Mouse (Mus musculus) kidney, embryonic 16.5 days (tissue): ENCODE data around the gene Zfp598. TPM values are rescaled to one million over a fixed set of nuclear protein-coding genes. Genes with fewer than 3 reads are reported as not detected.

Experiments used
- ATAC-seq: fragments of 200-750 bp; cut with Nextera tagmentation; 2 replicates; pipeline ENCODE4 v1.8.0; 2017; ENCODE audit warnings: moderate TSS enrichment; ENCODE audit not compliant: low FRiP score, low TSS enrichment
- H3K27ac ChIP-seq: fragments of 300-500 bp; sonication (generic); 2 replicates; pipeline ENCODE4 v1.5.1; 2014; ENCODE audit warnings: low read length
- H3K27me3 ChIP-seq: fragments of 300-500 bp; sonication (generic); 2 replicates; pipeline ENCODE4 v1.6.1; 2014; ENCODE audit warnings: low read length, control low read depth, mixed read lengths; ENCODE audit not compliant: insufficient read depth
- H3K36me3 ChIP-seq: fragments of 300-500 bp; sonication (generic); 2 replicates; pipeline ENCODE4 v1.6.1; 2014; ENCODE audit warnings: low read length, control low read depth, mixed read lengths; ENCODE audit not compliant: insufficient read depth
- H3K4me1 ChIP-seq: fragments of 300-500 bp; sonication (generic); 2 replicates; pipeline ENCODE4 v1.6.1; 2014; ENCODE audit warnings: low read length, control low read depth, mixed read lengths; ENCODE audit not compliant: insufficient read depth
- H3K4me2 ChIP-seq: fragments of 300-500 bp; sonication (generic); replicated peaks from 2 replicates; pipeline ENCODE4 v1.6.1; 2014; ENCODE audit warnings: low read depth, low read length
- H3K4me3 ChIP-seq: fragments of 300-500 bp; sonication (generic); 2 replicates; pipeline ENCODE4 v1.5.1; 2014; ENCODE audit warnings: mild to moderate bottlenecking, low read length
- H3K9ac ChIP-seq: fragments of 300-500 bp; sonication (generic); replicated peaks from 2 replicates; pipeline ENCODE4 v1.6.1; 2014; ENCODE audit warnings: low read length
- H3K9me3 ChIP-seq: fragments of 300-500 bp; sonication (generic); 2 replicates; pipeline ENCODE4 v1.6.1; 2016; ENCODE audit warnings: low read length, control low read depth
- WGBS: fragments of 180-500 bp; shearing (Covaris S2); extraction: QIAGEN DNeasy Blood & Tissue Kit; methylation state at CpG from one replicate; pipeline ENCODE4 v1.1.7; 2014; 5-methylcytosine and 5-hydroxymethylcytosine counted together
- polyA plus RNA-seq: library from polyadenylated mRNA; unstranded; fragments of >200 nt; fragmentation: Nextera tagmentation; extraction: Ambion mirVana; gene quantifications from 2 replicates; pipeline ENCODE4 v1.2.1, GENCODE M21; 2015

Zfp598 gene
- polyA plus RNA-seq, 1 experiment from 2014 or later, result 22.7 TPM

DNA sequence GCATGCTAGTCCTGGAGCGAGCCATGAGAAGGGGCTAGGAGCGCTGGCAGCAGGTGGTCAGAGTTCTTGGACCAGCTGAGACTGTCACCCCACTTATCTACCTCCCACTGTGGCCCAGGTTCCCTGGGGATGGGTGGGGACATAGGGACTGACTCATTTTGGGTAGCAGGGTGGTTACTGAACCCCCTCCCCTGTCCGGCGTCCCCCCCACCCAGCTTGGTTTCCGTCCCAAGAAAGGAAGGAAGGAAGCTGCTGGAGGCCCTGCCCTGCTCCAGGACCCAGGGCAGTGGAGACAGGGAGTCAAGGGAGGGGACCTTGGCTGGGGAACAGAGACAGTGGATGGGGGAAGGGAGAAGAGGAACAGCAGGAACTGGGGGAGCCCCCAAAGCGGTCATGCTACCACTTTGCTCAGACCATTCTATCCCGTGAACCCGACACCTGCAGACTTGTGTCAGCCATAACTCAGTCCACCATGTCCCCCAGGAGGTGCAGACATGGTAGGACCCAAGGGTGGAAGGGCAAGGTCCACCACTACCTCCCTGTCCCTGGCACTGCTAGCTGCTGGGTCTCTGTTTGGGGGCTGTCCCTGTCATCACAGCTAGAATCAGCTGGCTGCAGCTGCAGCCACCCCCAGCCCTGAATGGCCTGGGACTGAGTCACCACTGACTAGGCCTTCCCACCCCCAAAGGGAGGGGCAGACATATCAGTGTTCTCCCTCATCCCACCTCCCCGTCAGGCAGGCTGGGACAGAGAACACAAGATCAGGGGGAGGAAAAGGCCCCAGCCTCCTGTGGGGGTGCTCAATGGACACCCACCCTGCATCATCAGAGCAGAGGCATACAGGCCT, 24.4 kb upstream of the Zfp598 start:
- Histone ChIP-seq H3K36me3 (peaks cover 12% of the 10 kb centered on the region), H3K9me3 (no peaks in the 10 kb centered on the region), H3K4me1 (peaks cover 39% of the 10 kb centered on the region), H3K27ac (peak overlapping the region; percentile 86), H3K4me2 (peak overlapping the region; percentile 44), H3K9ac (peak overlapping the region; percentile 61), H3K27me3 (no peaks in the 10 kb centered on the region), H3K4me3 (peak overlapping the region; percentile 23)
- peak; percentile 28; the same call in 1 of the 2 replicates for ATAC-seq
- WGBS, result 68% methylated on average over 9 of the region's 9 CpGs

DNA sequence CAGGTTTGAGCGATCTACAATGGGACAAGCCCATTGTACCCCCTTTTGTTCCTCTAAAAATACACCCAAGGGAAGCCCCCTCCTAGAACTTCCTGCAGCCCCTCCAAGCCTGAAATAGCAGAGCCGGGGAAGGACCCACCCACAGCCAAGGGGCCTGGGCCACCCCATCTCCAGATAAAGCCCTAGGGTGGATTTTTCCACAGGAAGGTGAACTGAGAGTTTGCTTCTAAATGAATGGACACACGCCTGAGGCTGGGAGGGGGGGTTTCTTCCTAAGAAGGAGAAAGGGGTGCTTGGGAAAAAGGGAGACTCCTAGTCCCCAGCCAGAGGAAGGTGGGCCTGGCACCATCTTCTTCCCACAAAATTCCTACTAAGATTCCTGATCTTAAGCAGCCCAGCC, 23.6 kb upstream of the Zfp598 start:
- H3K27me3 ChIP-seq, result no peaks in the 10 kb centered on the region
- H3K4me2 ChIP-seq, result peak overlapping the region; percentile 44
- peaks cover 3% of the 10 kb centered on the region for H3K36me3 ChIP-seq
- no peak overlapping the region for H3K4me3 ChIP-seq
- H3K27ac ChIP-seq, result peak overlapping the region; percentile 86
- peaks cover 45% of the 10 kb centered on the region for H3K4me1 ChIP-seq
- peak overlapping the region; percentile 61; the same call in 1 of the 2 replicates for H3K9ac ChIP-seq
- WGBS, result 79% methylated on average over 3 of the region's 3 CpGs
- no peak; the same call in 1 of the 2 replicates for ATAC-seq
- H3K9me3 ChIP-seq, result no peaks in the 10 kb centered on the region

DNA sequence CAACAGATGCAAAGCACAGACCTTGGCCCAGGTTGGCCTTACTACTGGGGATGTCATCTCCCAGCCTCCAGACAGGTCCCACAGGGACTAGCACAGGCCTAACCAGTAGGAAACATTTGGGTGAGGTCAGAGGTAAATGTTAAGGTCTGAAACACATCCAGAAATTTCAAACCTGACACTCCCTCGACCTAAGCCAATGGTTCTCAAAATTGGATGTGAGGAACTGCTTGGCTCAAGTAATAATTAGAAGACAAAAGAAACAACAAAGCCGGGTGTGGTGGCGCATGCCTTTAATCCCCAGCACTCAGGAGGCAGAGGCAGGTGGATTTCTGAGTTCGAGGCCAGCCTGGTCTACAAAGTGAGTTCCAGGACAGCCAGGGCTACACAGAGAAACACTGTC, 23.1 kb upstream of the Zfp598 start:
- Histone ChIP-seq H3K9ac (no peak overlapping the region), H3K9me3 (no peaks in the 10 kb centered on the region), H3K36me3 (peaks cover 3% of the 10 kb centered on the region), H3K4me3 (no peak overlapping the region), H3K4me2 (no peak overlapping the region; the same call in 1 of the 2 replicates), H3K4me1 (peaks cover 45% of the 10 kb centered on the region), H3K27ac (peak overlapping the region; percentile 86), H3K27me3 (no peaks in the 10 kb centered on the region)
- WGBS, result 86% methylated on average over 4 of the region's 4 CpGs
- ATAC-seq, result no peak

DNA sequence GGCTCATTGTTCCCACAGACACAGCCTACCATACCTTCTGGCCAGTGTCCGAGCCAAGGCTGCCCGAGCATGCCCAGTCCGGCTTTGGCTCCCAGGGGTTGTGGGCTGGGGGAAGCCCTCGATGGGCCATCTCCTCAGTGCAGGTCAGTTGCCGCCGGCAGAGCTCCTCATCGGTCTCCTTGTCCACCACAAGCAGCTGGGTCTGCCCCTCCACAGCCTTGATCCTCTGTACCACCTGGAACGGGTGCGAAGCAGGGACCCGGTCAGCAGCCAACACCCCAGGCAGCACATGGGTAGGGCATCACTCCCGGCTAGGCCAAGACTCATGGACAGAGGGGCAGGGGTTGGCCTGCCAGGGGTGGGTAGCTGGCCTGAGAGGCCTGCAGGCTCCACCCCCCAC, 22.0 kb upstream of the Zfp598 start:
- peak overlapping the region; percentile 54 for H3K27ac ChIP-seq
- peak overlapping the region; percentile 23 for H3K4me3 ChIP-seq
- H3K4me2 ChIP-seq, result peak overlapping the region; percentile 97
- WGBS, result 79% methylated on average over 11 of the region's 11 CpGs
- H3K36me3 ChIP-seq, result peaks cover 3% of the 10 kb centered on the region
- H3K27me3 ChIP-seq, result no peaks in the 10 kb centered on the region
- H3K9ac ChIP-seq, result peak overlapping the region; percentile 28
- no peak for ATAC-seq
- peaks cover 45% of the 10 kb centered on the region for H3K4me1 ChIP-seq
- H3K9me3 ChIP-seq, result no peaks in the 10 kb centered on the region

DNA sequence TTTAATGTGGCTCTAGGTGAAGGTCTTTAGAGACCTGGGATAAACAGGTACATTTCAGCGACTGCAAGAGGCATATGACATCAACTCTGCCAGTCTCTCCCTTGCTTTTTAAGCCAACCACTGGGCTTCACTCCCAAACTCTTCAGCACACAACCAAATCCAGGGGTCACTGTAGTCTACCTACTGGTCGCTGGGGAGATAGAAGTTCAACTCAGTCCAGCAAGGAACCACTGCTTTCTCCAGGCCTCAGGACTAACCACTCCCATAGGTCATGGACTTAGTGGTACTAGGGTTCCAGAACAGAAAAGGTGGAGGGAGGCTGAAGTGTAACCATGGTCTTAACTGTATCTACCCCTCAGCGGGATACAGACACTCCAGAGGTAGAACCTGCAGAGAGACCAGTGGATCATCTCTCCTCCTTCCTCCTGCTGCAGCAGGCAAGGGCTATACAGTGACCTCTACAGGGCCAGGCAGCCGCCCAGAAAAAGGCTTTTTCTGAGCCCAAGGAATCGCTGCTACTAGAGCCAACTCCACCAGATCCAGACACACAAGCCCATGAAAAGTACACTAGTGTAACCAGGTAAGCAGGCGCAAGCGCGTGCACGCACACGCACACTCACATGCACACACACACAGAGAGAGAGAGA, 20.6 kb upstream of the Zfp598 start:
- H3K27me3 ChIP-seq, result no peaks in the 10 kb centered on the region
- H3K27ac ChIP-seq, result no peak overlapping the region; the same call in 1 of the 2 replicates
- no peaks in the 10 kb centered on the region for H3K9me3 ChIP-seq
- no peak for ATAC-seq
- H3K9ac ChIP-seq, result peak overlapping the region; percentile 83
- peaks cover 41% of the 10 kb centered on the region for H3K4me1 ChIP-seq
- no peaks in the 10 kb centered on the region; the same call in 1 of the 2 replicates for H3K36me3 ChIP-seq
- H3K4me2 ChIP-seq, result peak overlapping the region; percentile 97
- WGBS, result 67% methylated on average over 10 of the region's 10 CpGs
- H3K4me3 ChIP-seq, result peak overlapping the region; percentile 73

DNA sequence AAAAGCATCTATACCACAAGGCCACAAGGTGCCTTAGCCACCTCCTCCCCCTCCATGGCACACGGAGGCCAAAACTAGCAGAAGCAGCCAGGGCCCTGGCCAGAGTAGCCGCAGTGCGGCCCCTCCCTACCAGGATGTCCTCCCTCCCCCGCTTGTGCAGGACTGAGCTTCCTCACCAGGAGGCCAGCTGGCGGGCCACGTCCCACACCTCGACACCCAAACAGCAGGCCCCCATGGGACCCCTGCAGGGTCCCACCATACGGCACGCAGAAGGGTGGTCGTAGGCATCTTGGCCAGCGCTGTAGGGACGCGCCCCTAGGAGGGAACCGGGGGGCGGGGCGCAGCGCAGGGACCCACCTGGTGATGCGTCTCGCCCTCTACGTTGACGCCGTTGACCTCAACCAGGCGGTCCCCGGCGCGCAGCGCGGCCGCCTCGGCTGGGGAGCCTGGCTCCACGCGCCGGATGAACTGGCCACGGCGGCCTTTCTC, 19.9 kb upstream of the Zfp598 start:
- Histone ChIP-seq H3K27me3 (no peaks in the 10 kb centered on the region), H3K4me3 (peak overlapping the region; percentile 73), H3K9ac (peak overlapping the region; percentile 83), H3K36me3 (no peaks in the 10 kb centered on the region; the same call in 1 of the 2 replicates), H3K4me2 (peak overlapping the region; percentile 97), H3K9me3 (no peaks in the 10 kb centered on the region), H3K27ac (peak overlapping the region; percentile 83), H3K4me1 (peaks cover 33% of the 10 kb centered on the region)
- WGBS, result 0% methylated on average over 35 of the region's 35 CpGs
- ATAC-seq, result peak; percentile 52

DNA sequence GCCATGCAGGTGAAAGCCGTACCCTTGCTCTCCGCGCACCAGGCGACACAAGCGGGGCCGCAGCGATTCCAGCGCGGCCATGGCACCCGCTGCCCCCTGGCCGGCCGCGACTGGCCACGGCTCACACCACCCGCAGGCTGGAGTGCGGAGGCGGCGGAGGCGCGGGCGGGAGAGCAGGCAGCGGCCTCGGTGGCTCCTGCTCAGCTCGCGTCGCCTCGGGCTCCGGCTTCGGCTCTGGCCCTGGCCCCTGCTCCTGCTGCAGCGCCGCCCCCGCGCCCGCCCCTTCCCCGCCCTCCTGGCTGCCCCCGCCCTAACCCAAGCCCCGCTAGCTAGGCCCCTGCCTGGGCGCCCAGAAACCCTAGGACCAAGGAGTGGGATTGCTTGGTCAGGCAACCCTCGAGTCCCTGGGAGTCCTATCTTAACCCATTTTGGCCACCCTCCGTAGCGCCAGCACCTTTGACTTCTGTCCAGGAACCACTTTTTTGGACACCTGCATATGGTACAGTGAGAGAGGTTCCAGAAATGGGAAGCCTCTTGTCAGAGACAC, 19.3 kb upstream of the Zfp598 start, which contains the start of gene Slc9a3r2:
Gene Slc9a3r2 (minus strand): TSS at position 258 of the 547 bp plus-strand sequence.
- peak; percentile 74 for ATAC-seq
- peak within 1 kb of the TSS; percentile 83 for H3K27ac ChIP-seq
- peaks cover 28% of the 10 kb centered on the region for H3K4me1 ChIP-seq
- H3K9ac ChIP-seq, result peak within 1 kb of the TSS; percentile 83
- 0% methylated on average over 19 of the region's 41 CpGs for WGBS
- no peaks in the 10 kb centered on the region; the same call in 1 of the 2 replicates for H3K36me3 ChIP-seq
- no peaks in the 10 kb centered on the region for H3K27me3 ChIP-seq
- peak within 1 kb of the TSS; percentile 73 for H3K4me3 ChIP-seq
- H3K9me3 ChIP-seq, result no peaks in the 10 kb centered on the region
- peak within 1 kb of the TSS; percentile 97 for H3K4me2 ChIP-seq

DNA sequence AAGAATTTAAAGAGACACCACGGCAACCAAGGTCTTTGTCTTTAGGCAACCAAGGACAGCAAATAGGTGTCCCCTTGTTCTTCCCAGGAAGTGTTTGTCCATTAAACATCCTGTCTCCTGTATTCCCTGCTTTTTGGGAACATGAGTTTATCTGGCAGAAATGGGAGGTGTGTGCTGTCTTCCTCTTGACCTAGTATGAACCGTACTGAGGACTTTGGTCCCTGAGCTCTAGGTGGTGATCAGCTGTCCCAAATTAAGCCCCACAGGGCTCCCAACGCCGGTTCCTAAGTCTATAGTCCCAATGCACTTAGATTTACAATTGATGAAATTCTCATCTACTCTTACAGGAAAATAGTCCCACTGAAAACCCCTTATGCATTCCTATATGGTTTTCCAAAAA, 18.7 kb upstream of the Zfp598 start:
- no peaks in the 10 kb centered on the region for H3K27me3 ChIP-seq
- 0 out of 2 replicates have a peak overlapping the region, but pooled peaks have one; percentile 73 for H3K4me3 ChIP-seq
- H3K9ac ChIP-seq, result peak overlapping the region; percentile 83; the same call in 1 of the 2 replicates
- H3K27ac ChIP-seq, result peak overlapping the region; percentile 83; the same call in 1 of the 2 replicates
- H3K9me3 ChIP-seq, result no peaks in the 10 kb centered on the region
- peaks cover 23% of the 10 kb centered on the region for H3K4me1 ChIP-seq
- no peak for ATAC-seq
- no peaks in the 10 kb centered on the region; the same call in 1 of the 2 replicates for H3K36me3 ChIP-seq
- 77% methylated on average over 4 of the region's 4 CpGs for WGBS
- H3K4me2 ChIP-seq, result peak overlapping the region; percentile 97

DNA sequence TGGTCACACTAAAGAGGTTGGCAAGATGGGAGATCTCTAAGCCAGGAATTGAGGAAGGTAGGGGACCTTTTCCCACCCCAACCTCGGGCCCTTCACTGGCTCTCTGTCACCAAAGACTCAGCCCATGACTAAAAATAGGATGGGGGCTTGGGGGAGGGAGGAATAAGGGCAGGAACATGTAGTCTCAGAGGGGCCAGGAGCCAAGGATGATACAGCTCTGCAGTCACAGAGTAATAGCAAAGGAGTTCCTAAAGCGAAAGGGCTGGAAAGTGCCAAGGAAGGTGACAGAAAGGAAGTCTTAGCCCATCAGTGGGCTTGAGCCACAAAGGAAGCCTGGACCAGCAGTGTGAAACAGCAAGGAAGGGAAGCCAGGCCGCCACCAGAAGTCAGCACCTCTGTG, 17.7 kb upstream of the Zfp598 start:
- Histone ChIP-seq H3K4me1 (peaks cover 23% of the 10 kb centered on the region), H3K9me3 (no peaks in the 10 kb centered on the region), H3K9ac (no peak overlapping the region), H3K27ac (no peak overlapping the region), H3K4me3 (no peak overlapping the region), H3K4me2 (no peak overlapping the region), H3K27me3 (peaks cover 4% of the 10 kb centered on the region), H3K36me3 (no peaks in the 10 kb centered on the region)
- ATAC-seq, result no peak
- WGBS, result 66% methylated on average over 3 of the region's 3 CpGs
